Mouse (Mus musculus) cerebellum, postnatal 10 days (tissue): ENCODE results near the gene Rps27rt.
A peak's percentile ranks its signal among the peaks of the same experiment; 100 is the strongest.
"Not testable (repeated sequence)": the region's sequence is repeated elsewhere in the genome, so short reads cannot be mapped to it uniquely, and the experiment has no call there.

ENCODE experiments used
- DNase-seq, 2 experiments: peaks; one replicate each; pipeline ENCODE4 v3.0.0; 2021; ENCODE audit warnings: mixed read lengths in 2 of 2

Rps27rt gene

DNA sequence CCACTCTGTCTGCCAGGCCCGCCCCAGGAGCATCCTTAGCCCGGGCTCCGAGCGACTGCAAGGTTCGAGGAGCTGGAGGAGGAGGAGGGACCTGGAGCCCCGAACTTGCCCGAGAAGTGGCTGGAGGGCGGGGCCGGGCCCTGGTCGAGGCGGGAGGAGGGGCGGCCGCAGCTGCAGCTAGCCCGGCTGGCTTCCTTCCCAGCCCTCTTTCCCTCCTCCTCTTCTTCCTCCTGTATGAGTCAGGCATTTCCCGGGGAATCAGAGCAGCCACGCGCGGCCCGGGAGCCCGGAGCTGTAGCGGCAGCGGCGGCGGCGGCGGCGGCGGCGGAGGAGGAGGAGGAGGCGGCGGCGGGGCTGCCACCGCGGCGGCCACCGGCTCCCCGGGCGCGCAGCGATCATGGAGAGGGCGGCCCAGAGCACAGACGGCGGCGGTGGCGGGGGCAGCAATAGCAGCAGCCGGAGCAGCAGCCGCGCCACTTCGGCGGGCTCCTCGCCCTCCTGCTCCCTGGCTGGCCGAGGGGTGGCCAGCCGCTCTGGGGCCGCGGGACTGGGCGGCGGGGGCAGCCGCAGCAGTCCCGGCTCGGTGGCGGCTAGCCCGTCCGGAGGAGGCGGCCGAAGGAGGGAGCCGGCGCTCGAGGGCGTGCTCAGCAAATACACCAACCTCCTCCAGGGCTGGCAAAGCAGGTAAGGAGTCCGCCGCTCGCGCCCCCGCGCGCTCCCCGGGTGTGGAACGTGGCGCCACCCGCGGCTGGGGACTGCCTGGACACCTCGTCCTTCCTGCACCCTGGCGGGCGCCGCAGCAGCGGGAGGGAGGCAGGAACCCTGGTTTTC, 4.0 kb downstream of the Rps27rt start, which contains the start of gene Osbpl10:
TSS of gene Osbpl10 (plus strand) at position 289 of the 831 bp plus-strand sequence.
- DNase-seq, result peak; percentile 88 to 92

DNA sequence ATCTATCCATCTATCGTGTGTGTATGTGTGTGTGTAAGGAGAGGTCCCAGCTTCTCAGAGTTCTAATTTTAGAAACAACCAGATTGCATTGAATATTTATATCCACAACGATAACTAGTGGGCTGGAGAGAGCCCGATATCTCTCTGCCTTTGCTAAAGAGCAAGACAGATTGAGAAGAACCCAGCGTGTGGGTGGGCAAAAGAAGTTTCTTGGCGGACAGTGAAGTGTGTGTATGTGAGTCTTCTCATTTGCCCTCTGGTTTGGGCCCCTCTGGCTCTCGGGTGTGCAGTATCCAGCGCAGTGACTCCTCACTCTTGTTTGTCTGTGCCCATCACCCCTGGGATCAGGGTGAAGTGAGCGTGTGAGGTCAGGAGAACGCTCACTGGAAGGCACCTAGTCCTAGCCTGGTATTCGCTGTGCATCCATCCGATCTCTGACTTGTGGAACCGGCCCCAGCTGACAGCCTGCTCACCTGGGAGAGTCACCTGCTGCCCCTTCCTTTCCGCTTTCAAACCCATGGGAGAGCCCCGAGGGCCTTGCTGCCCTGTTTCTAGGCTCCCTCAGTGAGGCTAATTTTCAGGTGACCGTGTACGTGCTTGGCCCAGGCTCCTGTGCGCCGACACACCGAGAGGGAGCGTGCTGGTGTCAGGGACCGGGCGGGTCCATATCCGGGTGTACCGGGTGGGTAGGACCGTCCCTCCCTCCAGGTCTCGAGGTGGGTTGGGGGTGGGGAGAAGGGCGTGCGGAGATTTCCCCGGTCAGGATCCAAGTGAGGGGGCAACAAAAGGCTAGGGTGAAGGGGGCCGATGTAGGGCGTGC, 4.9 kb downstream of the Rps27rt start:
- peak; percentile 58 to 66 for DNase-seq

DNA sequence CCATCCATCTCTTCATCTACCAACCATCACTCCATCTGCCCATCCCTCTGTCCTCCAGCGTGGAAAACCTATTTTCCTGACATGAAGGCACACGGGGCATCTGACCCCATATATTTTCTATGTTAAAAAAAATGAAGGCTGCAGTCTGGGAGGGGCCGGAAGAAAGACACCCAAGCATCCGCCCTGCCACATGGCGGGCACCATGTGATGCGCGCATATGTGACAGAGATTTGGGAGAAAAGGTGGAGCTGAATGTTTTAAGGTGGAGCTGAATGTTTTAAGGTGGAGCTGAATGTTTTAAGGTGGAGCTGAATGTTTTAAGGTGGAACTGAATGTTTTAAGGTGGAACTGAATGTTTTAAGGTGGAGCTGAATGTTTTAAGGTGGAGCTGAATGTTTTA, 16.3 kb downstream of the Rps27rt start:
- DNase-seq, result not testable (repeated sequence)

DNA sequence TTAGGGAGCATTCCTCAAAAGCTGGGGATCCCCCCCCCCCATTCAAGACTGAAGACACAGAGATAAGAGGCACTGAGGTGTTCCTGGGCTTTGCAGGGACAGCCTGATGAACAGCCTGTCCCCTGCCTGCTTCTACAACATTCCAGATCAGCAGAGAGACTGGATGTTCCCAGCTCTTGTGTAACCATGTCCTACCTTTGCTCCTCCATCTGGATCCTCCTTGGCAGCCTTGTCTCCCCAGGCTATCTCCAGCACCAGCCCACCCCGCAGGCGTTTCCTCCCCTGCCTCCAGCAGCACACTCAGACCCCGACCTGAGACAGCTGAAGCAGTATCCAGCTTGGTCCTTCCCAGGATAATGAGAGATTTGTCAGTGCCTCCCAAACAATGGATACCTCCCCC, 18.4 kb downstream of the Rps27rt start:
- DNase-seq, result no peak

DNA sequence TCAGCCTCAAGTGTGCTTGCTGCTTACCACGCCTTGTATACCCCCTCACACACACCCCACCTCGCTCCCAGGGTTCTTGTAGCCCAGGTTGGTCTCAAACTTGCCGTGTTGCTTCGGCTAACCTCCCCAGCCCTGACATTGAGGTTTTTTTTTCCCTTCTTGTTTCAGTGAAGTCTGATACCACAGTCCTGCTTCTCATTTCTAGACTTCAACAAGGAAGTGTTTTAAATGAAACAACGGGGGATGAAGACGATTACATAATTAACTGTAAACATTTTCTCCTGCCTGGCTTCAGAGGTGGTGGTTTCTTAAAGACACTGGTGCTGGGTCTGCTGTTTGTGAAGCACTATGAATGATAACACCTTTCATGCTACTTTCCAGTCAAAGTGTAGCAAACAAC, 21.7 kb downstream of the Rps27rt start:
- no peak for DNase-seq

DNA sequence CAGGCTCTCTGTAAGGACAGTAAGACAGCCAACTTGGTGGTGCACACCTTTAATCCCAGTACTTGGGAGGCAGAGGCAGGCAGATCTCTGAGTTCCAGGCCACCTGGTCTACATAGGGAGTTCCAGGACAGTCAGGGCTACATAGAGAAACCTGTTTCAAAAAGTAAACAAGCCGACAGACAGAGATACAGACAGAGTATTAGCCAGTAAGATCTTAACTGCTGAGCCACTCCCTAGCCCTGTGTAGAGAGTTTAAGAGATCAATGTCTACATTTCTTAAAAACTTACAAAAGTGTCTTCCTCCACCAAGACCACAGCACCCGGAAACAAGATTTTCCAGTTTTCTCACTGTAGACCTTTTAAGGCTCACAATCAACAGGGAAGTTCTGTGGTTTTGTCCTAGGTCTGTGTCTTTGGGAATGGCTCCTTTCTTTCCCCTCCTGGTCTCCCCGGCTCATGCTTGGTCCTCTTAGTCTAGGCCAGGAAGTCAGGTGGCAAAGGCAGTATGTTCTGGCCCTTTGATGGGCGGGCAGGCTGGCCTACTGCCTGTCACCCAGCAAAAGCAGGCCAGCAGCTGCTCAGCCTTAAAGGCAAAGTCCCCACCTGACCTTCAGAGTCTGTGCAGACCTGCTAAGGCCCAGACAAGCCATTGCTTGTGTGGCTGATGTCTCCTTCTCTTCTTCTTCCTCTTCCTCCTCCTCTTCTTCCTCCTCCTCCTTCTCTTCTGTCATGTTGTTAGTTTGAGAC, 22.3 kb downstream of the Rps27rt start:
- peak in 1 of 2 experiments; percentile 26 for DNase-seq

DNA sequence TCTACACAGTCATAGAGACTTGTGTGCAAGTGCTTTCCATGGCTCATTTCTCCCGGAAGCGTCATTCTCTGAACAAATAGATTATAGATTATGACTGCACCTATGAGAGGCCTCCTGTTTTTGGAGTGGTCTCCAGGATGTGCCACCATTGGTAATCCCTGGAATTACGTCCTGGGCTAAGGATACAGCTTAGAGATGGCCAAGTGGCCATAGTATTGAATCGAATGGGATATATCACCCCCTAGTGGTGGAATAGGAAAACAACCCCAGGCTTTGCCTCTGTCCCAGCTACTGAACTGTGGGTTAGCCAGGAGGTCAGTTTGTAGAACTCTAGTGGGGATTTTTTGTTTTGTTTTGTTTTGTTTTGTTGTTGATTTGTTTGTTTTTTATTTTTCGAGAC, 25.6 kb downstream of the Rps27rt start:
- DNase-seq, result peak; percentile 64 to 80

DNA sequence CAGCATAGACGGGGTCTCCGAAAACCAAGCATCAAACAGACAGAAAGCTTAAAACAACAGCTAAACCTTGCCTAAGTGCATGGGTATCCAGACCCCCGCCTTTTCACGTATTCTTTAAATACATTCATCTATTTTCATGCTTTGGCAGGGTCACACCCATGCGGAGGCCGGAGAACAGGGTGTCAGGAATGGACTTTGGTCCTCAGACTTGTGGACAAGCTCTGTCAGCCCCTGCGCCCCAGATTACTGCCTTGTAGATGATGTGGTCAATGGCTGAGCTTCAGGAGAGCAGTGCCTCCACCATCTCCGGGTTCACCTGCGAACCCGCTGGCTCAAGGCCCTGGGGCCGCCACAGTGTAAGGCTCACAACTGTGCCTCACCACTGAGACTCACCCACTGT, 27.2 kb downstream of the Rps27rt start:
- DNase-seq, result no peak

DNA sequence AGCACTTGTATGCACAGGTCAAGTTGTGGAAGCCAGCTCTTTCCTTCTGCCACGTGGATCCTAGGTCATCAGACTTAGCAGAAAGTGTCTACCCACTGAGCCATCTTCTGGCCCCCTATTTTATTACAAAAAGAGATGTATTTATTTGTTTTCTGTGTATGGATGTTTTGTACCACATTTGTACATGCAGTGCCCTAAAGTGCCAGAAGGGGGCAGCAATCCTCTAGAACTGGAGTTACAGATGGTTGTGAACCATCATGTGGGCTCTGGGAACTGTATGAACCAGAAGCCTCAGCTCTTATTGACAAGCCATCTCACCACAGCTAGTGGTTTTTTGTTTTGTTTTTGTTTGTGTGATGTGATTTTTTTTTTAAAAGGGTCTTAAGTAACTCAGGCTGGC, 29.7 kb downstream of the Rps27rt start:
- DNase-seq, result peak in 1 of 2 experiments; percentile 36

DNA sequence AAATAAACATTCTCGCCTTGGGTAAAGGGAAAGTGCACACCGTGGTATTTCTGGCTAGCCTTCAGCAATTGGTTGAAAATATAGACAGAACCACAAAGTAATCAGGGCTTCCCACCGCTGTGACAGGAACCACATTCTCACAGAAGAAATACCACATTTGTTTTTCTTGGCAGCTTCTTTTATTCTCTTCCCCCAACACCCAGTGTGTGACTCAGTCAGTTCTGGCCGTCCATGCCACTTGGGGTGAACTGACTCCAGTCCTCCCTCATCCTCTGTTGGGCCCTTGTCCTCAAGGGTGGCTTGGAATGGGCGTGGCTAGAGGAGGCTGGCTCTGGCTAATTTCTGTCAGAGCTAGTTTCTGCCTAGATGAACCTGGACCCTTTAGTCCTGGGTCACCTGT, 34.1 kb downstream of the Rps27rt start:
- no peak for DNase-seq

DNA sequence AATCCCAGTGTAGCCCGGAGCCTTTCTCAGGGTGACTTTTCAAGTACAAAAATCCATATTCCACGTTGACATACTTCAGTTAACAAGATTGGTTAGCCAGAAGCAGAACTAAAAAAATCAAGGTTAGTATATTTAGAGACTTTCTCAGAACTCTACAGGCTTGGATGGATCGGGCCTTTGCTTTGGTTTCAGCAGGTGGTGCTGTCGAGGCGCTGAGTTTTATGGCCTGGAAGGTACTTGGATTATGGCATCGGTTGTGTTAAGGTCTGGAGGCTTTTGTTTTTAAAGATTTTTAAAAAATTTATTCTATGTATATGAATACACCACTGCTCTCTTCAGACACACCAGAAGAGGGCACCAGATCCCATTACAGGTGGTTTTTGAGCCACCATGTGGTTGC, 37.0 kb downstream of the Rps27rt start:
- DNase-seq, result no peak

DNA sequence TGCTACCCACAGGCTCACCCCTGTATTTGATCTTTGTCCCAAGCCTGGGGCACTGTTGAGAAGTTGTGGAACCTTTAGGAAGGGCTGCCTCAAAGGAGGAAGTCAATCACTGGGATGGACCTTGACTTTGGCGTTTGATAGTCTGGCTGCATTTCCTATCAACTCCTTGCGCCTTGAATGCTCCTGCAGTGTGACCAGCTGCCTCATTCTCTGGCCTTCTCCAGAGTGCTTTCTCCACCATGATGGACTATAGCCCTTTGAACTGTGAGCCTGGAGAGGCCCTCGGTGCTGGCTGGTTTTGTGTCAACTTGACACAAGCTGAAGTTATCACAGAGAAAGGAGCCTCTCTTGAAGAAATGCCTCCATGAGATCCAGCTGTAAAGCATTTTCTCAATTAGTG, 37.9 kb downstream of the Rps27rt start:
- no peak for DNase-seq

DNA sequence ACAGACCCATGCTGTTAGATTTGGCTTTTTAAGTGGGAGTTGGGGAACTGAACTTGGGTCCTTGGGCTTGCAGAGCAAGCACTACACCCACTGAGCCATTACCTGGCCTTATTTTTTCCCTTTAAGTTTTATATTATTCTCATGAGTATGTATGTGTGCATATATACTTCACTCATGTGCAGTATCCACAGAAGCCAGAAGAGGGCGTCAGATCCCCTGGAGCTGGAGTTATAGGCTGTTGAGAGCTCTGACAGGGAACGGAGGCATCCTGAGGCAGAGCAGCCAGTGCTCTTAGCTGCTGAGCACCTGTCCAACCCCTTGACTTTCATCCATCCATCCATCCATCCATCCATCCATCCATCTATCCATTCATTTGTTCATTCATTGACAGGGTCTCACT, 45.9 kb downstream of the Rps27rt start:
- no peak for DNase-seq

DNA sequence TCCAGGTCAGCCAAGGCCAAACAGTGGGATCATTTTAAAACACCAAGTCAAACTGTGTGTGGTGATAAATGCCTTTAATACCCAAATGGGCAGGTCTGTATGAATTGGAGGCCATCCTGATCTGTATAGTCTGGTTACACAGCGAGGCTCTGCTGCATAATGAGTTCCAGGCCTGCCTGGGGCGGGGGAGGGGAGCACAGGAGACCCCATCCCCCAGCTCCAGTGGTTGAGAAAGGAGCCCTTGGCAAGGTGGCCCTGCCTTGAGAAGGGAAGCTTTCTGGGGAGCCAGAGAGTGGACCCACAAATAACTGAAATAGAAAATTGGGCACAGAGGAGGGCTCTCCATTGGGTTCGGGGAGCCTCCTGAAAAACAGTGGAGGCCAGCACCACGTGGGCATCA, 47.2 kb downstream of the Rps27rt start:
- no peak for DNase-seq

DNA sequence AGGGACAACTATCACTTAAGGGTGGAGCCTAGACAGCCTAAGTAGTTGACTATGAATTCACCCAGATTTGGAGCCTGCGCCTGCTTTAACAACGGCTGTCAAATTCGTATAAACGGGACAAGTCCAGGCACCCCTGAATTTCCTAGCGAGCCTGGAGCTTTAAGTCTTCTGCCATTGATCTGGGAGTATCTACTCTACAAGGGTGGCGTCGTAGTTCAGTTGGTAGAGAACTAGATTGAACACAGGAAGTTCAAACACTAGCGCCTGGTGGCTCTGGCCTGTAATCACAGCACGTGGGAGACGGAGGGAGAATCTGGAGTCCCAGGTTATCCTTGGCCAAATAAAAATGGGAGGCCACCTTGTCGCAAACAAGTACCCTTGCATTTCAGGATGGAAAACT, 48.3 kb downstream of the Rps27rt start:
- no peak for DNase-seq

DNA sequence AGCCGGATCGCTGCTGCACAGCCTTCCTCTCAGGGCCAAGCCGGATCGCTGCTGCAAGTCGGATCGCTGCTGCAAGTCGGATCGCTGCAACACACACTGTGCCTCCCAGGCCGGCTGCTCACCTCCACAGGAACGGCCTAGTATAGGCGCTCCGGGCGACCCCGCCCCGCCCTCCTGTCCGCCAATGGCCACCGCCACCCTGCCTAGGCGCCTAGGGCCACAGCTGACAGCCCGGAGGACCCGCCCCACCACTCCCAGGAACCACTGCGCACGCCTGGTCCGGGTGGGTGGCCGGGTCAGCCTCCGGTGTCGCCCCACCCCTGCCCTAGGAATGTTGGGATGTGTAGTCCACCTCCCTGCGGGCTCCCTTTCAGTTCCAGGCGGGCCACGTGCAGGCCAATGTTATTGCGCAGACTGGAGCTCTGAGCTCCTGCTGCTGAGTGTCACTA, 48.8 kb downstream of the Rps27rt start, which contains the start of gene Gpd1l:
TSS of gene Gpd1l (minus strand) at position 265 of the 449 bp plus-strand sequence.
- peak; percentile 95 to 98 for DNase-seq

DNA sequence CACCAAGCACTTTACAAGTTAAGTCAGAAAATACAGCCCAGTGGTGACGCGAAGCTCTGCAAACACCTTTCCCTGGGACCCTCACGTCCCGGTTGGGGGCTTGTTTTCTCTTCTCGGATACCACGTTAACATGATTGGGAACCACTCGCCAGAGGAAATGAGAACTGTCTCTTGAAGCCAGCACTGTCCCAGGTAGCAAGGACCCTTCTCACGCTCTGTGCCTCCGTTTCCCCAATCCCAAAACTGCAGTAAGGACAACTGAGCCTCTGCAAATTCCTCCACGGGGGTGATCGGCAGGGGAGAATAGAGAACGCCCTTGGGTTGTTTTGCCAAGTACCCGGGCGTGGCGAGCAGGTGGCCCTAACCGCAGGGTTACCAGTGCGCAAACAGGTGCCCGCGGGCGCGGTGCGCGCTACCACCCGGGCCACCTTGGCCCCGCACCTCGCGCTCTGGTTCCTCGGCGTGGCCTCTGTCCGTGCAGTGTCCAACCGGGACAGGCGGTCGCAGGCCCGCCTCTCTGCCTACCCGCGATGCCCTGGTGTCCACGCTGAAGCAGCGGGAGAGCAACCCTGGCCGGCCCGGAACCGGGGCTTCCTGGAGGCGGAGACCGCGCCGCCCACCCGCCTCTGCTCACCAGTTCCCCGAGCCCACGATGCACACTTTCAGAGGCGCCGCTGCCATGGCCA, 49.4 kb downstream of the Rps27rt start:
- peak in 1 of 2 experiments; percentile 23 for DNase-seq

DNA sequence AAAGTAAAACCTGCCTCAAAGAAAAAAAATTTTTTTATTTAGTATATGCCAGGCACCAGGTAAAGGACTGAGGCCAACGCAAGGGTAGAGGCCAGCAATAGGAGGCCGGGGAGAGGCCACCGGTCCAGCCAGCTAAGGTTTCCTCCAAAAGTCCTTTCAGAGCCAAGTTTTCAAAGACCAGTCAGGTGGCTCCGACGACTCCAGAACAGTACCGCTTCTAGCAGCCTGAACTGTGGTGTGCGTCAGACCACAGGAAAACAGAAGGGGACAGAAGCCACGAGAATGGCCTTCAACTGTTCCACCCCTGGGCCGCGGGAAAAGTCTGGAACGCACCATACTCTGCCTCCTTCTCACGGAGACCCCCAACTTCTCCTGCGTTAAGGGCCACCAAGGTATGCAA, 49.9 kb downstream of the Rps27rt start:
- no peak for DNase-seq
